Mouse (Mus musculus): ENCODE results near the gene Zfp710.

Gene Zfp710

GRCm38 (mm10) chr7:80081586-80082554, 57.3 kb downstream of the Zfp710 start:
- no peak for DNase-seq

GRCm38 (mm10) chr7:80084484-80084931, 59.9 kb downstream of the Zfp710 start:
- DNase-seq, result peak; percentile 76

- peak; percentile 74 for DNase-seq
Measured at GRCm38 (mm10) chr7:80085970-80086715, 61.5 kb downstream of the Zfp710 start.

- DNase-seq, result no peak
Measured at GRCm38 (mm10) chr7:80088191-80088590, 63.6 kb downstream of the Zfp710 start.

GRCm38 (mm10) chr7:80090191-80091003, 65.8 kb downstream of the Zfp710 start:
- DNase-seq, result no peak

- no peak for DNase-seq
Measured at GRCm38 (mm10) chr7:80091004-80091865, 66.6 kb downstream of the Zfp710 start.

- no peak for DNase-seq
Measured at GRCm38 (mm10) chr7:80091866-80092210, 67.2 kb downstream of the Zfp710 start.

GRCm38 (mm10) chr7:80092351-80093046, 67.9 kb downstream of the Zfp710 start:
- DNase-seq, result no peak

- no peak for DNase-seq
Measured at GRCm38 (mm10) chr7:80094481-80094880, 69.9 kb downstream of the Zfp710 start.

GRCm38 (mm10) chr7:80095598-80096309, 71.1 kb downstream of the Zfp710 start:
- no peak for DNase-seq

- DNase-seq, result no peak
Measured at GRCm38 (mm10) chr7:80098389-80098976, 73.9 kb downstream of the Zfp710 start.

- no peak for DNase-seq
Measured at GRCm38 (mm10) chr7:80103335-80103734, 78.7 kb downstream of the Zfp710 start.

GRCm38 (mm10) chr7:80105637-80106390, 81.2 kb downstream of the Zfp710 start:
- DNase-seq, result no peak

- DNase-seq, result no peak
Measured at GRCm38 (mm10) chr7:80106441-80106840, 81.8 kb downstream of the Zfp710 start.

- no peak for DNase-seq
Measured at GRCm38 (mm10) chr7:80111066-80112045, 86.7 kb downstream of the Zfp710 start.

- peak; percentile 88 for DNase-seq
Measured at GRCm38 (mm10) chr7:80113989-80114388, 89.4 kb downstream of the Zfp710 start.

- peak; percentile 68 for DNase-seq
Measured at GRCm38 (mm10) chr7:80114451-80115223, 90.0 kb downstream of the Zfp710 start.

All from kidney, adult 18-20 months (tissue).